Mouse (Mus musculus) embryonic fibroblast, embryonic 13.5 days (primary cell): ENCODE data around the gene Nxnl2.

Experiments
- CTCF ChIP-seq: IDR thresholded peaks from 2 replicates; pipeline ENCODE4 v1.5.1; 2011; ENCODE audit warnings: mild to moderate bottlenecking, control low read depth, low read length, moderate library complexity, borderline replicate concordance; ENCODE audit not compliant: insufficient read depth
- POLR2A ChIP-seq: IDR thresholded peaks from 2 replicates; pipeline ENCODE4 v1.6.1; 2011; ENCODE audit warnings: low read depth, mild to moderate bottlenecking, control low read depth, low read length, moderate library complexity

GRCm38 (mm10) chr13:51191416-51192140 lies 20.8 kb downstream of the Nxnl2 start:
- TF ChIP-seq CTCF (no peak), POLR2A (no peak)
